Mouse (Mus musculus): ENCODE data around the gene Gtsf1.
A peak's percentile ranks its signal among the peaks of the same experiment; 100 is the strongest.

Gene Gtsf1

DNA sequence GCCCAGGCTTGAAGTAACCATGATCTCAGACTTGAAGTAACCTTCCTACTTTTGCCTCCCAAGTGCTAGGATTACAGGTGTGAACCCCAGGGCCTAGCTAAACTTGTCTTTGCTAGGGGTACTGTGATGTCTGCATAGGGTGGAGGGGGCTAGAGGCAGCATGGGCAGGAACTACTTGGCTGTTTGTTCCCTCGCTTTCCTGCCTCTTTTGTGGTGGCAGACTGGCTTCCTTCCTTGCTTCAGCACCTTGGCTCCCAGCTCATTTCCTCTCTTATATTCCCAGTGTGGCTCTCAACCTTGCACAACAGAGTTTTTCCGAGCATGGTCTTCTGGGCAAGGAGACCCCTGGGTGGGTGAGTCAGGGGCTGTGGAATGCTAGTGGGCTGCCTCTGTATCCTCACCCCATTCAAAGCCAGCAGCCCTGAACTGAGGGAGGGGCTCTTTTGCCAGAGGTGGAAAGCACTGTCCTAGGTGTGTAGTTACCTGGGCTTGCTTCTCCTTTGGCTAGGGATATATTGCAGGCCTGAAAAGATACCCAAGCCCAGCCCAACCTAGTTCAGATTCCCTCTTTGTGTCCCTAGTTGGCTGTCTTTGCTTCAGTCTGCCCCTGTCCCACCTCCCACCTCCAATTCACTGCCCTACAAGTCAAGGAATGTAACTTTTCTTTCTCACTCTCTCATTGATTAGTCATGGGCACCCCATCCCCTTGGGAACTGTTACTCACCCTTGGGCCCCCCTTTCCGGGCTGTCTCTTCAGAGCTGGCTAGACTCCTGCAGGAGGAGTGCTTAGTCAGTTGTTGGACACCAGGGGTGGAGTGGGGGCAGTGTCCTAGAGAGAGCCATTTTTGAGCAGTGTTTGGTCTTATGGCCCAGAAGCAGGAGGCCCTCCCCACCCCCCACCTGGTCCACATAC lies 52.3 kb downstream of the Gtsf1 start:
- no peak for DNase-seq (ENCODE audit: low spot score in 2 of 2)

DNA sequence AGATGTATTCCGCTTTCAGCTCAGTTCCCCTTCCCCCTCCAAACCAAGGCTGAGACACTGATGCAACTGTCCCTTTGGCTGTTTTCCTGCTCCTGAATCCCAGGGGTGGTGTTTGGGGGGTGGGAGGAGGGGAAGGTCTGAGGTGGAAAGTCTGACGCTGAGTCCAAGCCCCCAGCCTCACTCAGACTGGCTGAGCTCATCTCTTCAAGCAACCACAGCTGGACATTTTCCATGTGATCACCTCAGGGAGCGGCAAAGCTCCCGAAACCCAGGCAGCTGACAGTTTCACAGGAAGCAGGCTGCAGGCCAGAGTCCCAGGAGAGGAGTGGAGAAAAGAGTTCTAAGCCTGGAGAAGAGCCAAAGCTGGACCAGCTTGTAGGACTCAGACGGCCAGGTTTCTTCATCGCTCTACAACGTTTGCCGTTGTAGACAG lies 53.4 kb downstream of the Gtsf1 start:
- DNase-seq (ENCODE audit: low spot score in 2 of 2), result no peak

DNA sequence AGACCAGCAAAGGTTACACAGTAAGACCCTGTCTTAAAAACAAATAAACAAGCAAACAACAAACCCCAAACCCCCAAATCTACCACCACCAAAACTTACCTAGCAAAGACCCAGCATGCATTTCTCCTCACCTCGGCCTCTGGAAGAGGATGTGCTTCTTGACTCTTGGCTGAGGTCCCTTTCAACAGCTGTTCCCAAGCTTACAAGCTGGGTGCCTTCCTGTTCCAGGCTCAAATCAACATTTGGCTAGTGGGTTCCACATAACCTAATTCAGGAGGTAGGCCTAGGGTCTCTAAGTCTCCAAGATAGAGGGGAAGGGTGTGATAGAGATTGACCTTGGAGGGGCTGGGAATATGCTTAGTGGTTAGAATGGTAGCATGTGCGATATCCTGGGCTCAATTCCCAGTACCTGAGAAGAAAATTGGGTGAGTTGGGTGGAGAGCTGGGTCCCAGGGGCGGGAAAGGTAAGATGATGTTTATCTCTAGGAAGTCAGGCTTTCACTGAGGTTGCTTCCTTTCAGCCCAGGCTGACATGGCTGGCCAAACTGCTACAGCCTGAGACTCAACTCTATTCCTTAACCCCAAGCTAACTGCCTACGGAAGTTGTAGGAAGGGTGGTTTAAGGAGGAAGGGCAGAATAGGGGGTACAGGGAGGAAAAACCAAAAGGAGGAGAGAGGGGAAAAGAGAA lies 55.0 kb downstream of the Gtsf1 start:
- no peak for DNase-seq (ENCODE audit: low spot score in 2 of 2)

DNA sequence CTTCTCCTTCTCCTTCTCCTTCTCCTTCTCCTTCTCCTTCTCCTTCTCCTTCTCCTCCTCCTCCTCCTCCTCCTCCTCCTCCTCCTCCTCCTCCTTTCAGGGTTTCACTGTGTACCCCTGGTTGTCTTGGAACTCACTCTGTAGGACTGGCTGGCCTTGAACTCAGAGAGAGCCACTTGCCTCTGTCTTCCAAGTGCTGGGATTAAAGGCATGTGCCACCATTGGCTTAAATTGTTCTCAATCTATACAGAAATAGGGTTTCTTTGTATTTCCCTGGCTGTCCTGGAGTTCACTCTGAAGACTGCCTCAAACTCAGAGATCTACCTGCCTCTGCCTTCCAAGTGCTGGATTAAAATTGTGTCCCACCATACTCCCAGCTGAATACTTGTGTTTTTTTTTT lies 57.8 kb downstream of the Gtsf1 start:
- DNase-seq (ENCODE audit: low spot score in 2 of 2), result no peak

DNA sequence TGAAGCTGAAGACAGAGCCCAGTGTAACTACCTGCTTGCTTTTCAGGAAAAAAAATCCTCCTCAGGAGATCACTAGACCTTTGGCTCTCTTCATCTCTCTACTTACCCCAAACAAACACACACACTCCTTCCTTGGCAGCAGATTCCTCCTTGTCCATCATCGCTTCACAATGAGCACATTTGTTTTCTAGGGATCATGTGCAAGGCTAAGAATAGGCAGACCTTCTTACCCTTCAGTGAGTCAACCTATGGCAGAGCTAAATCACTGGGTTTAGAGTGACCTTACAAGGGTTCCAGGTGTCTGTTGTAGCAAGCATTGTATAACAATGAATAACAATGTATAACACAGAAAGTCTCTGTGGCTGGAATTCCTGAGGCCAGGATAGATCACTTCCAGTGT lies 58.5 kb downstream of the Gtsf1 start:
- DNase-seq (ENCODE audit: low spot score in 2 of 2), result no peak

DNA sequence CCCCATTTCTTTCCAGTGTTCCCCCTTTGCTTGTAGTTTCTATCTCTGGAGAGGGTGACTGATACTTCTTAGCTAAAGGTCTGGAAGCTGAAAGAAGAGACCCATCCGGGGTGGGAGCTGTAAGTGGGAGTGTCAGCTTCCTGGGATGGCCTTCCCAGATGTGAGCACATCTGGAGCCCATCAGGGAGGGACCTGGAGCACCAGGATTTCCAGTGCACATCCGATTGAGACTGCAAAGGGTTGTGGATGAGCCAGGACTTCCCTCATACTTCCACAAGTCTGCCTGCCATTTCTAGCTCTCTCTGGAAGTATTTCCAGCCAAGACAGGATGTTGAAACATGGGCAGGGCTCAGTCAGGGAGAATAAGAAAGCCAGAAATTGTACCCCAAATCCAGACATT lies 59.1 kb downstream of the Gtsf1 start:
- no peak for DNase-seq (ENCODE audit: low spot score in 2 of 2)

DNA sequence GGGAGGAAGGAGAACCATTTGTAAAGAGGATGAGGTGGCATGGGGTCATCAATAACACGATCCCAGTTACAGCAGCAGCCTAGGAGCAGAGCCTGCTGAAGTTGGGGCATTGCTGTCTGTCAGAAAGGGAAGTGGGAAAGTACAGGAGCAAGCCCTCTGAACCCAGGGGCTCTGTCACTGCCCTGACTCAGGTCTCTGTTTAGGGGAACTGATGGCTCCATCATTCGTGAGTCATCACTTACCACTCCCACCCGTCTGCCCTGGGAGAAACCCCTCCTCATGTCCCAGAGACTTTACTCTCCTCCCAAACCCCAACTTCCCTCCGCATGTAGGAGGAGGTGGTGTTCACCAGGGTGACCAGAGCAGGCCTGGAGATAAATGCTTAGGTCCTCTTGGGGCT lies 59.8 kb downstream of the Gtsf1 start:
- no peak for DNase-seq (ENCODE audit: low spot score in 2 of 2)

DNA sequence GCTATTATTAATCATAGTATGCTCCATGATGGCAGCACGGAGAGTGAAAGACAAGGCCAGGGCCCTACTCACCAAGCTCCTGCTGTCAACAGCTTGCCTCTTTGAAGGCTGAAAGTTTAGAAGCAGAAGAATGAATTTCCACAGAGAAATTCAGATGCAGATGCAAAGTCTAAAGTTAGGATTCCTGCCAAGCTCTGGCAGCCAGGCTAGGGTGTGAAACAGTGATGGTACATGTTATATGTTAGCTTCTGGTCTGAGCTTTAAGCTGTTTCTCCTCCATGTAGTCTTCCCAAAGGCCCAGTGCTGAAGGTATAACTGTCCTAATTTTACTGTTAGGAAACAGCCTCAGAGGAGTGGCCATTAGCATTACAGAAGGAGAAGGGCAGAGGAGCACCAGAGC lies 61.1 kb downstream of the Gtsf1 start:
- no peak for DNase-seq (ENCODE audit: low spot score in 2 of 2)

DNA sequence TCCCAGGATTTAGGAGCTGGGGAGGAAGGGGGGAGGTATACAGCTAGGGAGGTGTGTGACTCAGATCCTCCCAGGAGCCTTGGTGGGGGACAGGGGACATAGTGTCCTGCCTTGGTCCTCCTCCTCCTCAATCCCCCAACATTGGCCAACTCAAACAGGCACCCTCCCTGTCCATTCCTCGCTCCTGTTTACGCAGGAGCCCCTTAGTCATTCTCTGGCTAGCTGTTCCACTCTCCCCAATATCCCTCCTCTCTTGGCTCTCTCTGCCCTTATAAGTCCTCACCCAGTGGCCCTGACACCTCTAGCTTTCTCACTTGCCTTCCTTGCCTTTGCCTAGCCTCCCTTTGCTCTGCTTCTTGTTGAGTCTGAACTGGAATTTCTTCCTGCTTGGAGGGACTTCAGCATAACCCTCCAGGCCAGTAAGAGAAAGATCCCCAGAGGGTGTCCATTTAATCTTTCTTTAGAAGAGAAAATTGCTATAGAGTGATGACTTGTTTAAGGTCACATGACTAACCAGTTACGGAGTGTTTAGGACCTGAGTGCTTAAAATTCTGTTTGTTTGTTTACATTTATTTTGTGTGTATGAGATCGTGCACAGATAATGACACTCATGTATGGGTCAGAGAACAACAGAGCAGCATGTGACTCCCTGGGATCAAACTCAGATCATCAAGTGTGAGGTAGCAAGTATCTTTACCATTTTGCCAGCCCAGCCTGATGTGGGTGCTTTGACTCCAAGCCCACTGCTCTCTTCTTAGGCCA lies 61.9 kb downstream of the Gtsf1 start:
- DNase-seq (ENCODE audit: low spot score in 2 of 2), result no peak

DNA sequence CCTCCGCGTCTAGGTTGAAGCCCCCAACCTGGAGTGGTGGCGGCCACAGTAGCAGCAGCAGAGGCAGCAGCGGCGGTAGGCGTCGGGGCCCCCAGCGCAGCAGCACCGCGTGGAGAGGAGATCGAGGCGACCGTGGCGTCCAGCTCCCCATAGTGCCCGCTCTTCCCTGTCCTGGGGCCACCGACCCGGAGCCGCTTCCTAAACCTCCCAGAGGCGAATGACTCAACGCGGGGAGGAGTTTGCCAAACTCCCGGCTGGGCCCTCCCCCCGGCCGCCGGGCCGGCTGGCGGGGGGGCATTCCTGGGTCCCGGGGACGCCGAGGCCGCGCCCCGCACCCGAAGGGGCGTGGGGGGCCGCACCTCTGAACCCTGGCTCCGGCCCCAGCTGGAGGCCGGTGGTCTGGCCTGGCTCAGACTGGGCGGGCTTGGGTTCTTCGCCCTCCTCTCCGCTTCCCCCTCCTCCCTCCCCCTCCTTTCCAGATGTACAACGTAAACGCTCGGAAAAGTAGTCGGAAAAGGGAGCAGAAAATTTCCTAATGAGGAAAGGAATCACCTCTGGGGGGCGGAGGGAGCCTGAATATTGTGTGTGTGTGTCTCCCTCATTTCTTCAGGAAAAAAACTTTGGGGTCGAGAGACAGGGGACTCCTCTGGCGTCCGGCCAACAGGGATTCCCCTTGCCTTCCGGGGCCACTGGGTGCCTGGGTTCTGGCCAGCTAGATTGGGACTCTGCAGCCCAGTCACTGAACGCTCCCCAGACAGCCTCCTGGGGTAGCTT lies 63.7 kb downstream of the Gtsf1 start, which contains the start of gene Itga5:
Gene Itga5, minus strand, starts transcription at position 388 of the 774 bp plus-strand sequence.
- DNase-seq (ENCODE audit: low spot score in 2 of 2), result peak in 1 of 2 experiments; percentile 36

DNA sequence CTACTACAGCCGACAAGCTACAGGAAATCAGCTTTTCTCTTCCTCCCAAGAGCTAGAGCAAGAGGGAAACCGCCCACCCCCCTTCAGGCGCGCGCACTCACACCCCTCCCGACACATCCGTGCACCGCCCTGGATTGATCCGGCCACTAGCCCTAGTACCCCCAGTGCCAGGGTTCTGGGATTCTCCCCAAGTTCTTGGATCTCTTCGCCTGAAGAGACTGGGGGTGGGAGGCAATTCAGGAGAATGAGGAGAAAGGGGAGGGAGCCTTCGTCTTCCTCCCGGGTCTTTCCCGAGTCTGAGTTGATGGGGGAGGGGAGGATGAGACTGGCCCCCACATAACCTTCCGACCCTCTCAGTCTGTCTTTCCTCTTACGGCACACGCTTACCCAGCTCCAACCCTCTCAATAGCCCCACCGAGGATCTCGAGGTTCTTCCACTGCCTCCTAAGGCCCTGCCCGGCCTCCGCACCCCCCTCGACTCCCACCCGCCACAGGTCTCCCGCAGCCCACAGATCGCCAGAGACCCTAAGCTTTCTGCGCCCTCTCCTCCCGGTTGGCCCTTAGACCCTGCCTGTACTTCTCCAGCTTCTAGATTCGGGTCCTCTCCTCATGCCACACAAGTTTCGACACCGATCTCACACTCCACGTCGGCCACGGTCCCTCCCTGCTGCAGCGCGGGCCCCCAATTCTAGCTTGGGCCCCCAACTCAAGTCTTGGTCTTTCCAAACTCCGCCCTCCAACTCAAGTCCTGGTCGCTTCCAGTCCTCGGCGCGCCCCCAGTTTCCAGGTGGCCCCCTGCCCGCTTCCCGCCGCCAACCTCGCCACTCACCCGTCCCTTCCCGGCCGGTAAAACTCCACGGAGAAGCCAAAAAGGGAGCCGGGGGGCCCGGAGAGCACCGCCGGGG lies 64.5 kb downstream of the Gtsf1 start:
- peak; percentile 59 to 74 for DNase-seq (ENCODE audit: low spot score in 2 of 2)

DNA sequence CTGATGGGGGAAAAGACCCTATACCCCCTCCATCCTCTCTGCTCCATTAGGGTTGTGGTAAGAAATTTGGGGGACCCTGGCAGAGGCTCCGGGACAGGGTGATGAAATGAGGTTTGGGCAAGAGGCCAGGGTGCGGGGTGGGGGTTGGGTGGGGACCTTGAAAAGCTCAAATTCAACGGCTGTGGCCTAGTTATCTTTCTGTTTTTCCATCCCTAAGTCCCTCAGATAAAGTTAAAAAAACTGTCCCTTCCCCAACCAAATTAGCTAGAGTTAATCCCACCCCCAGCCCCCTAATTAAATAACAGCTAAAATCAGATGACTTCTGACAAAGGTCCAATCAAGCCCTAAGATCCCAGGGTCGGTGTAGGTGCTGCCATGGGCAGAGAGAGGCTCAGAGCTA lies 65.5 kb downstream of the Gtsf1 start:
- DNase-seq (ENCODE audit: low spot score in 2 of 2), result no peak

DNA sequence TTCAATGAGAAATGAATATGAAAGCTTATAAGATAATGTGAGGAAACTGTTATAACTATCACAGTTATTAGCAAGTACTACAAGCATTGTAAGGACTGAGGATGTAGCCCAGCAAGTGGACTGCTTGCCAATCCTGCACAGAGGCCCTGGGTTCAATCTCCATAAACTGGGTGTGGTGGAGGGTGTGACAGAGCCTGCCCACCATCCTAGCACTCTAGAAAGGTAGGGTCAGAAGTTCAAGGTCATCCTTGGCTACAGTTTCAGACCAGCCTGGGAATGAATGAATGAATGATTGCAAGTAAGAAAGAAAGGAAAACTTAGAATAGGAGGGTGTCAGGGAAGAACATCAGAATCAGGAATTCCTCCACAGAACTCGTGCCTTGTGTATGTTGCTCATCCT lies 66.5 kb downstream of the Gtsf1 start:
- no peak for DNase-seq (ENCODE audit: low spot score in 2 of 2)

DNA sequence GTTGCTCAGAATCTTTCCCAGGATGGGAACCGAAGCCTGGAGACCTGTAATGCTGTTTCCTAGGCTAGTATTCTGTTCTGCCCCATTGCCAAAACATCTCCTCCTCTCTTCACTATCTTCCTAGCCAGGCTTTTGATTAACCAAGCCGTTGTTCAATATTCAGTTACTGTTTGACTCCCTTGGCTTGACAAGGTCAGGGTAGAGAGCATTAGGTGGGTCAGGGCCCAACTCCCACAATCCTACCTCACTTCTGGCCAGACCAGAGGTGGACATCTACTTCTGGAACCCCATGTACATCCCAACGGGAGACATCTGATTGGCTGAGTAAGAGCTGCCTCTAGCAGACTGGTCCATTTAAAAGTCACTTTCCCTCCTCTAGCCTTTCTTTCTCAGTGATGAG lies 67.3 kb downstream of the Gtsf1 start:
- DNase-seq (ENCODE audit: low spot score in 2 of 2), result no peak

DNA sequence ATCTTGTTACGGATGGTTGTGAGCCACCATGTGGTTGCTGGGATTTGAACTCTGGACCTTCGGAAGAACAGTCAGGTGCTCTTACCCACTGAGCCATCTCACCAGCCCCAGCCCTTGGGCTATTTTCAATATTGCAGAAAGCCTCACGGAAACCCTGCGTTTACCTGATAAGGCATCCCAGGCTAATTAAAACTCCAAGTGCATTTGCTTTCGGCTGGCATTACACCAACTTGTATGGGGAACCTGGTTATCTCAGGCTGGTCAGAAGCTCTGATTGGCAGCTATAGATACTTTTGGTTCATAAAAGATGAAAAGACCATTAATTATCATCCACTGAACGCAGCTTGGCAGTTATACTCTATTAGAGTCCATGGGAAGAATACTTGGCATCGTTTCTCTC lies 67.9 kb downstream of the Gtsf1 start:
- DNase-seq (ENCODE audit: low spot score in 2 of 2), result no peak

DNA sequence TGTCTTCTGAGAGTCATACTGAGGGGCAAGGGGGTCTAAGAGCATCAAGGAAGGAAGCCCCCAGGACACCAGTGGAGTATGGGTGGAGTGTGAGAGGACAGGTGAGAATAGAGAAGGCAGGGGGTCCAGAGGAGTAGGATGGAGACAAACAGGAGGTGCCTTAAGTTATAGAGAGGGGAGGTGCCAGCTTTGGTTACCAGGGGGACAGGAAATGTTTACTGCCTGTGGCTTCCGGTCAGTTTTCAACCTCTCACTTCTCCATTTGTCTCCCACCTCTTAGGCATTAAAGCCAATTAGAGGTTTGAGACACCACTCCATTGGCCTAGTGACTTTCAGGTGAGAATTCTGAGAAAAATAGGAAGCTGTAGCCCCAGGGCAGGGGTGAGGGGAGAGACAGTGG lies 69.0 kb downstream of the Gtsf1 start:
- DNase-seq (ENCODE audit: low spot score in 2 of 2), result no peak

DNA sequence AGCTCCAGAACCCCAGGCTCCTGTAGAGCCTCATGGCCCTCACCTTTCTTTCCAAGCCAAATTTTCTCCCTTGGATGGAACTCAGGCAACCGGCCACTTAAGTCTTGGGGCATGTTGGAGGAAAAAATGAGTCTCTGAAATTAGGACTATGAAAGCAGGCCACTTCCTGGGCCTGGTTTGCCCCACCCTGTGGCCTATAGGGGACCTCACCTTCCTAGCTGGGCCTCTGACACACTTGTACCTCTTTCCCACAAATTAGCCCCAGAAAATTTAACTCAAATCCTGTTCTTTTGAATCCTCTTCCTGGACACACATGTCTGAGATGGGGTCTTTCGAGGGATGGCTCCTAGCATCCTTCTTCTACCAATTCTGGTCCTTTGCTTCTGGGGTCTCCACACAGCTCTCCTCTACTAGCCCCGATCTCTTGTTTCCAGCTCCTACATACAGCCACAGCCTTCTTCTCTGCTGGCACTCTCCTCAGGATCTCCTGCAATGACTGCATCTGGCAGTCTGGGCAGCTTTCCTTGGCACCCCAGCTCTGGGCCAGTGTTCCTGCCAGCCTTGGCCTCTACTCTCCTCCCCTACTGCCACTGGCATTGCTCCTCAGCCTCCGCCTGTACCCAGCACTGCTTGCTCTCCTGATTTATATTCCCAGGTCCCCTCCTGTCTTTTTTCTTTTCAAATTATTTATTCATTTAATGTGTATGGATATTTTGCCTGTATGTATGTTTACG lies 70.2 kb downstream of the Gtsf1 start:
- DNase-seq (ENCODE audit: low spot score in 2 of 2), result no peak

DNA sequence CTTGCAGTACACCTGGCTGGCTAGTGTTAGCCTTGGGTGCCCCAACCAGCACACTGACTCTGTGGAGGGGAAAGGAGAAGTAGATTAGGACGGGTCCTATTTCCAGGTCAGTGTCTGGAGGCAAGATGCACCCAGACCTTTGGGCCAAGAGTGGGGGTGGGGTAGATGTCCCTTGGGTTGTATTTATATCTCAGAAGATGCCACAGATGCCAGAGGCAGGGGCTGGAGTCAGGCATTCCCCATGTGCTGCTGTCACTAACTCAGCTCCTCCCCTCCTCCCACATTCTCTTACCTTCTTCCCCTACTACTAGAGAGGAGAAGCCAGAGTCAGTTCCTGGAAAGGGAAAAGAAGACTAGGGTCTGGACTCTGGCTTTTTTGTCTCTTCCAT lies 71.2 kb downstream of the Gtsf1 start:
- no peak for DNase-seq (ENCODE audit: low spot score in 2 of 2)

DNA sequence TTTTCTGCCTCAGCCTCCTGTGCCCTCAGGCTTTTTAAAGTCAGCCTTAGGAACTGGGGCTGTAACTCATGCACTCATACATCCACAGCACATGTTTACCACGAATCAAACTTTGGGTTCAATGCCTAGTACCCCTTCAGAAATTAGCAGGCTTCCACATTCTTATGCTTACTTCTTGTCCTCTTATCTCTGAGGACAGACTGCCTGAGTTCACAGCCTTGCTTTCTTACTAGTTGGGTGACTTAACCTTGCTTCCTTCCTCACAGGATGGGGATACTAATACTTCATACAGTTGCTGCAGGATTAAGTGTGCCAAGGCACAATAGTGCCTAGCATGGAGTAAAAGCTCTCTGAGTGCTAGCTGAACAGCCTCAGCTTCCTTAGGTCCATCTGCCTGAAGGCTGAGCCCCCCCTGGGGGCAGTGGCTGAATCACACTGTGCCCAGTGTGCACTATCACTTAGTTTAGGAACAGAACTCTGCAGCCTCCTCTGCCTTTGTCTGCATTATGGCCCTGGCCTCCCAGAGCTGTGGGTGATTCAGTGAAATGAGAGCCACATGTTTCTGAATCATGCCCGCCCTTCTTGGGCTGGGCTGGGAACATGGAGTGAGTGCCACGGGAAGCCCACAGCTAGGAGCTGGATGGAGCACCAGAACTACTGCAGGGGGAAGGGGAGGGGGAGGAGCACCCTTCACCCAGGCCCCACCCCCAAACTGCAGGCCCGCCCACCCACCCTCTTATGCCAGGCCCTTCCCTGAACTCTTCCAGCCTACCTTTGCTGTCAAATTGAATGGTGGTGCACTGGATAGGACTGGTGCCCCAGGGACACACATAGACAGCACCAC lies 71.8 kb downstream of the Gtsf1 start:
- DNase-seq (ENCODE audit: low spot score in 2 of 2), result no peak
